Mouse (Mus musculus): ENCODE measurements around the gene Gdnf.

The Gdnf gene

GRCm38 (mm10) chr15:7862890-7863289 is 52.2 kb downstream of the Gdnf start:
- no peak for DNase-seq (ENCODE audit: low spot score in 2 of 2)

- DNase-seq (ENCODE audit: low spot score in 2 of 2), result no peak
Observed at GRCm38 (mm10) chr15:7863328-7863727, 52.7 kb downstream of the Gdnf start.

- no peak for DNase-seq (ENCODE audit: low spot score in 2 of 2)
Observed at GRCm38 (mm10) chr15:7865305-7865704, 54.7 kb downstream of the Gdnf start.

GRCm38 (mm10) chr15:7872473-7872872 is 61.8 kb downstream of the Gdnf start:
- no peak for DNase-seq (ENCODE audit: low spot score in 2 of 2)

GRCm38 (mm10) chr15:7875879-7876278 is 65.2 kb downstream of the Gdnf start:
- no peak for DNase-seq (ENCODE audit: low spot score in 2 of 2)

GRCm38 (mm10) chr15:7877560-7878467 is 67.2 kb downstream of the Gdnf start:
- DNase-seq (ENCODE audit: low spot score in 2 of 2), result no peak

GRCm38 (mm10) chr15:7878861-7879260 is 68.2 kb downstream of the Gdnf start:
- no peak for DNase-seq (ENCODE audit: low spot score in 2 of 2)

- DNase-seq (ENCODE audit: low spot score in 2 of 2), result no peak
Observed at GRCm38 (mm10) chr15:7879956-7880355, 69.3 kb downstream of the Gdnf start.

GRCm38 (mm10) chr15:7884181-7884580 is 73.5 kb downstream of the Gdnf start:
- no peak for DNase-seq (ENCODE audit: low spot score in 2 of 2)

- DNase-seq (ENCODE audit: low spot score in 2 of 2), result no peak
Observed at GRCm38 (mm10) chr15:7885106-7885505, 74.5 kb downstream of the Gdnf start.

GRCm38 (mm10) chr15:7886591-7886990 is 75.9 kb downstream of the Gdnf start:
- no peak for DNase-seq (ENCODE audit: low spot score in 2 of 2)

All from spleen, postnatal 36 days (tissue).